Mouse (Mus musculus) stomach, postnatal 0 days (tissue): Measurements from ENCODE around the gene Macrod1. TPM values are rescaled to one million over a fixed set of nuclear protein-coding genes. Genes with fewer than 3 reads are reported as not detected.

Experiments used
- ATAC-seq: fragments of 200-750 bp; cut with Nextera tagmentation; 2 replicates; pipeline ENCODE4 v1.8.0; 2017; ENCODE audit not compliant: low FRiP score, low TSS enrichment
- DNase-seq: peaks from one replicate; pipeline ENCODE4 v3.0.0-alpha.2; 2016; ENCODE audit warnings: low spot score
- H3K27ac ChIP-seq: fragments of 300-500 bp; sonication (generic); replicated peaks from 2 replicates; pipeline ENCODE4 v1.5.1; 2014; ENCODE audit warnings: mild to moderate bottlenecking, control low read depth
- H3K27me3 ChIP-seq: fragments of 300-500 bp; sonication (generic); 2 replicates; pipeline ENCODE4 v1.6.1; 2014; ENCODE audit warnings: low read length; ENCODE audit not compliant: control insufficient read depth, insufficient read depth
- H3K36me3 ChIP-seq: fragments of 300-500 bp; sonication (generic); 2 replicates; pipeline ENCODE4 v1.6.1; 2014; ENCODE audit warnings: low read length, mixed read lengths; ENCODE audit not compliant: control insufficient read depth, insufficient read depth
- H3K4me1 ChIP-seq: fragments of 300-500 bp; sonication (generic); replicated peaks from 2 replicates; pipeline ENCODE4 v1.6.1; 2014; ENCODE audit warnings: antibody characterized with exemption; ENCODE audit not compliant: control insufficient read depth, insufficient read depth
- H3K4me2 ChIP-seq: fragments of 300-500 bp; sonication (generic); replicated peaks from 2 replicates; pipeline ENCODE4 v1.6.1; 2014; ENCODE audit warnings: low read depth, mild to moderate bottlenecking, control low read depth, moderate library complexity
- H3K4me3 ChIP-seq: fragments of 300-500 bp; sonication (generic); 2 replicates; pipeline ENCODE4 v1.5.1; 2014; ENCODE audit warnings: low read depth, low read length, control low read depth
- H3K9ac ChIP-seq: fragments of 300-500 bp; sonication (generic); 2 replicates; pipeline ENCODE4 v1.6.1; 2014; ENCODE audit warnings: mild to moderate bottlenecking, low read length, control low read depth, mixed read lengths
- H3K9me3 ChIP-seq: fragments of 300-500 bp; sonication (generic); 2 replicates; pipeline ENCODE4 v1.6.1; 2016; ENCODE audit warnings: low read length; ENCODE audit not compliant: control insufficient read depth
- CTCF ChIP-seq: IDR thresholded peaks from 2 replicates; pipeline ENCODE4 v1.5.1; 2016; ENCODE audit warnings: antibody characterized with exemption, low read depth, mild to moderate bottlenecking, moderate library complexity
- EP300 ChIP-seq: optimal IDR thresholded peaks from 2 replicates; pipeline ENCODE3; 2016; ENCODE audit warnings: antibody characterized with exemption
- WGBS: fragments of 180-500 bp; shearing (Covaris S2); extraction: QIAGEN DNeasy Blood & Tissue Kit; methylation state at CpG from one replicate; pipeline ENCODE4 v1.1.7; 2014; 5-methylcytosine and 5-hydroxymethylcytosine counted together
- polyA plus RNA-seq: library from polyadenylated mRNA; unstranded; fragments of >200 nt; fragmentation: Nextera tagmentation; extraction: Ambion mirVana; gene quantifications from 2 replicates; pipeline ENCODE4 v1.2.1, GENCODE M21; 2015

Gene Macrod1
- polyA plus RNA-seq, 1 experiment from 2014 or later, result 16.8 TPM

GRCm38 (mm10) chr19:7224253-7224652 is 167.6 kb downstream of the Macrod1 start:
- Histone ChIP-seq H3K9me3 (no peaks in the 10 kb centered on the region), H3K9ac (no peak overlapping the region), H3K4me2 (no peak overlapping the region), H3K27me3 (no peaks in the 10 kb centered on the region), H3K4me3 (no peak overlapping the region), H3K36me3 (peaks cover 7% of the 10 kb centered on the region; the same call in 1 of the 2 replicates), H3K27ac (no peak overlapping the region), H3K4me1 (no peaks in the 10 kb centered on the region)
- 87% methylated on average over 3 of the region's 3 CpGs for WGBS
- ATAC-seq, result no peak
- no peak for DNase-seq
- no peak for TF ChIP-seq CTCF
- TF ChIP-seq EP300, result no peak

- Histone ChIP-seq H3K4me2 (no peak overlapping the region), H3K9me3 (no peaks in the 10 kb centered on the region), H3K4me3 (no peak overlapping the region), H3K27ac (0 out of 2 replicates have a peak overlapping the region, but pooled peaks have one; percentile 24), H3K27me3 (no peaks in the 10 kb centered on the region), H3K36me3 (peaks cover 14% of the 10 kb centered on the region), H3K9ac (no peak overlapping the region), H3K4me1 (no peaks in the 10 kb centered on the region)
- TF ChIP-seq CTCF (no peak), EP300 (no peak)
- DNase-seq (no peak), ATAC-seq (no peak)
- 75% methylated on average over 9 of the region's 9 CpGs for WGBS
Measured at GRCm38 (mm10) chr19:7225096-7225690, 168.6 kb downstream of the Macrod1 start.

- H3K9ac ChIP-seq, result no peak overlapping the region
- no peak overlapping the region for H3K4me3 ChIP-seq
- peak; percentile 81 for DNase-seq
- no peak for TF ChIP-seq CTCF
- TF ChIP-seq EP300, result no peak
- no peaks in the 10 kb centered on the region for H3K9me3 ChIP-seq
- H3K4me1 ChIP-seq, result no peaks in the 10 kb centered on the region
- H3K27me3 ChIP-seq, result no peaks in the 10 kb centered on the region
- 52% methylated on average over 6 of the region's 6 CpGs for WGBS
- H3K36me3 ChIP-seq, result peaks cover 20% of the 10 kb centered on the region
- H3K27ac ChIP-seq, result peak overlapping the region; percentile 90
- peak; percentile 89 for ATAC-seq
- H3K4me2 ChIP-seq, result no peak overlapping the region
Measured at GRCm38 (mm10) chr19:7226511-7226914, 169.9 kb downstream of the Macrod1 start.

GRCm38 (mm10) chr19:7234537-7235221 is 178.1 kb downstream of the Macrod1 start:
- Histone ChIP-seq H3K4me2 (no peak overlapping the region), H3K9me3 (no peaks in the 10 kb centered on the region), H3K9ac (no peak overlapping the region), H3K36me3 (peaks cover 14% of the 10 kb centered on the region), H3K4me1 (no peaks in the 10 kb centered on the region), H3K4me3 (no peak overlapping the region), H3K27me3 (no peaks in the 10 kb centered on the region), H3K27ac (no peak overlapping the region)
- 44% methylated on average over 8 of the region's 8 CpGs for WGBS
- DNase-seq (peak; percentile 68), ATAC-seq (peak; percentile 83)
- TF ChIP-seq EP300 (no peak), CTCF (peak; percentile 88)

GRCm38 (mm10) chr19:7235461-7235860 is 178.9 kb downstream of the Macrod1 start:
- H3K4me3 ChIP-seq, result no peak overlapping the region
- ATAC-seq (no peak), DNase-seq (no peak)
- H3K4me1 ChIP-seq, result peaks cover 5% of the 10 kb centered on the region
- no peak overlapping the region for H3K9ac ChIP-seq
- no peak overlapping the region for H3K27ac ChIP-seq
- no peak overlapping the region for H3K4me2 ChIP-seq
- no peaks in the 10 kb centered on the region for H3K9me3 ChIP-seq
- TF ChIP-seq CTCF (no peak), EP300 (no peak)
- H3K36me3 ChIP-seq, result peaks cover 10% of the 10 kb centered on the region; the same call in 1 of the 2 replicates
- 88% methylated on average over 9 of the region's 9 CpGs for WGBS
- H3K27me3 ChIP-seq, result no peaks in the 10 kb centered on the region

- Histone ChIP-seq H3K27ac (no peak overlapping the region), H3K27me3 (no peaks in the 10 kb centered on the region), H3K9me3 (no peaks in the 10 kb centered on the region), H3K4me1 (peaks cover 5% of the 10 kb centered on the region), H3K9ac (no peak overlapping the region), H3K4me2 (no peak overlapping the region), H3K36me3 (peaks cover 8% of the 10 kb centered on the region; the same call in 1 of the 2 replicates), H3K4me3 (no peak overlapping the region)
- ATAC-seq, result no peak
- TF ChIP-seq CTCF, result no peak
- TF ChIP-seq EP300, result no peak
- no peak for DNase-seq
- WGBS, result 86% methylated on average over 2 of the region's 2 CpGs
Measured at GRCm38 (mm10) chr19:7236011-7236410, 179.4 kb downstream of the Macrod1 start.
